Mouse (Mus musculus) myocyte (in vitro differentiated cells): ENCODE measurements around the gene Defb20. TPM values are rescaled to one million over a fixed set of nuclear protein-coding genes. Genes with fewer than 3 reads are reported as not detected.

Source experiments
- H3K27me3 ChIP-seq: one replicate; pipeline ENCODE4 v1.6.1; 2011; ENCODE audit not compliant: control insufficient read depth, insufficient read depth, insufficient read length
- H3K36me3 ChIP-seq: one replicate; pipeline ENCODE4 v1.6.1; 2011; ENCODE audit not compliant: control insufficient read depth, insufficient read depth
- H3K4me2 ChIP-seq: one replicate; pipeline ENCODE4 v1.6.1; 2011; ENCODE audit warnings: low read depth, control low read depth
- H3K4me3 ChIP-seq: one replicate; pipeline ENCODE4 v1.5.1; 2011; ENCODE audit warnings: mild to moderate bottlenecking, control low read depth, moderate library complexity
- H3K79me2 ChIP-seq: one replicate; pipeline ENCODE4 v1.6.1; 2011; ENCODE audit not compliant: control insufficient read depth, insufficient read depth
- H3ac ChIP-seq: one replicate; pipeline ENCODE4 v1.6.1; 2011; ENCODE audit not compliant: control insufficient read depth, insufficient read length
- CEBPB ChIP-seq: IDR thresholded peaks from 2 replicates; pipeline ENCODE4 v1.6.1; 2011; ENCODE audit warnings: mild to moderate bottlenecking, moderate library complexity; ENCODE audit not compliant: poor library complexity, insufficient read depth, severe bottlenecking
- E2F4 ChIP-seq: IDR thresholded peaks from one replicate; pipeline ENCODE4 v1.6.1; 2011; ENCODE audit warnings: mild to moderate bottlenecking, control low read depth, moderate library complexity; ENCODE audit not compliant: insufficient read depth
- MAX ChIP-seq: IDR thresholded peaks from one replicate; pipeline ENCODE4 v1.6.1; 2011; ENCODE audit warnings: low read depth, mild to moderate bottlenecking, control low read depth
- MYOD1 ChIP-seq, 3 experiments: IDR thresholded peaks; one replicate each; pipeline ENCODE4 v1.6.1; 2011; ENCODE audit warnings: control low read depth in 2 of 3, low read depth in 2 of 3, mild to moderate bottlenecking in 2 of 3, moderate library complexity in 1 of 3; ENCODE audit not compliant: insufficient read length in 2 of 3, control insufficient read depth in 1 of 3
- MYOG ChIP-seq, 3 experiments: IDR thresholded peaks; one replicate each; pipeline ENCODE4 v1.6.1; 2011; ENCODE audit warnings: control low read depth in 2 of 3, low read depth in 2 of 3, mild to moderate bottlenecking in 2 of 3; ENCODE audit not compliant: insufficient read length in 2 of 3, control insufficient read depth in 1 of 3, insufficient read depth in 1 of 3
- POLR2A ChIP-seq: IDR thresholded peaks from one replicate; pipeline ENCODE4 v1.6.1; 2011; ENCODE audit warnings: low read depth, mild to moderate bottlenecking, control low read depth, moderate library complexity; ENCODE audit not compliant: insufficient read length
- POLR2AphosphoS2 ChIP-seq: IDR thresholded peaks from one replicate; pipeline ENCODE4 v1.6.1; 2011; ENCODE audit warnings: low read depth, control low read depth; ENCODE audit not compliant: insufficient read length
- REST ChIP-seq: IDR thresholded peaks from one replicate; pipeline ENCODE4 v1.6.1; 2011; ENCODE audit warnings: mild to moderate bottlenecking, control low read depth, moderate library complexity; ENCODE audit not compliant: insufficient read depth, insufficient read length
- SRF ChIP-seq: IDR thresholded peaks from one replicate; pipeline ENCODE4 v1.6.1; 2011; ENCODE audit warnings: low read depth; ENCODE audit not compliant: control insufficient read depth, insufficient read length
- TCF12 ChIP-seq: IDR thresholded peaks from one replicate; pipeline ENCODE4 v1.6.1; 2011; ENCODE audit warnings: mild to moderate bottlenecking, control low read depth; ENCODE audit not compliant: poor library complexity, insufficient read depth, severe bottlenecking
- TCF3 ChIP-seq: IDR thresholded peaks from one replicate; pipeline ENCODE4 v1.6.1; 2011; ENCODE audit warnings: low read depth, control low read depth; ENCODE audit not compliant: insufficient read length
- USF1 ChIP-seq: IDR thresholded peaks from one replicate; pipeline ENCODE4 v1.6.1; 2011; ENCODE audit warnings: low read depth, mild to moderate bottlenecking, control low read depth, moderate library complexity
- polyA plus RNA-seq: library from polyadenylated mRNA; unstranded; fragments of >200 nt; fragmentation: generic; extraction: Trizol; gene quantifications from one replicate; pipeline ENCODE4 v1.2.1, GENCODE M21; 2012; ENCODE audit warnings: missing spikeins

The Defb20 gene
- polyA plus RNA-seq, 1 experiment, result not detected

GRCm38 (mm10) chr2:152490038-152490437 is 13.2 kb downstream of the Defb20 start, which contains the start of gene Defb22:
Gene Defb22, minus strand, starts transcription at chr2:152490138.
- TF ChIP-seq CEBPB (no peak), SRF (no peak), POLR2A (no peak), MYOD1 (IDR thresholded peaks at IDR 0.05; ENCODE audit: control insufficient read depth in 1 of 3, insufficient read length in 2 of 3, low read depth in 2 of 3) (no peak), MAX (no peak), REST (no peak), MYOG (IDR thresholded peaks at IDR 0.05; ENCODE audit: control insufficient read depth in 1 of 3, insufficient read depth in 1 of 3, insufficient read length in 2 of 3, low read depth in 2 of 3) (no peak), TCF12 (no peak), TCF3 (no peak), POLR2AphosphoS2 (no peak), E2F4 (no peak), USF1 (no peak)
- no peak within 1 kb of the TSS for H3K4me3 ChIP-seq
- no peak within 1 kb of the TSS for H3K4me2 ChIP-seq
- no peaks in the 10 kb centered on the region for H3K36me3 ChIP-seq
- no peaks in the 10 kb centered on the region for H3K79me2 ChIP-seq
- H3K27me3 ChIP-seq, result no peaks in the 10 kb centered on the region
- no peak within 1 kb of the TSS for H3ac ChIP-seq

GRCm38 (mm10) chr2:152493151-152493550 is 16.3 kb downstream of the Defb20 start:
- H3ac ChIP-seq, result no peak overlapping the region
- TF ChIP-seq MAX (no peak), CEBPB (no peak), POLR2A (no peak), TCF3 (no peak), TCF12 (no peak), USF1 (no peak)
- no peak overlapping the region for H3K4me2 ChIP-seq
- H3K27me3 ChIP-seq, result no peaks in the 10 kb centered on the region
- H3K79me2 ChIP-seq, result no peaks in the 10 kb centered on the region
- H3K4me3 ChIP-seq, result no peak overlapping the region
- H3K36me3 ChIP-seq, result no peaks in the 10 kb centered on the region

- H3K36me3 ChIP-seq, result no peaks in the 10 kb centered on the region
- TF ChIP-seq TCF3, result no peak
- H3K79me2 ChIP-seq, result no peaks in the 10 kb centered on the region
- H3ac ChIP-seq, result no peak overlapping the region
- H3K4me2 ChIP-seq, result no peak overlapping the region
- no peaks in the 10 kb centered on the region for H3K27me3 ChIP-seq
- H3K4me3 ChIP-seq, result no peak overlapping the region
Measured at GRCm38 (mm10) chr2:152498020-152498419, 21.2 kb downstream of the Defb20 start.

GRCm38 (mm10) chr2:152500204-152500862 is 23.5 kb downstream of the Defb20 start:
- Histone ChIP-seq H3K4me3 (no peak overlapping the region), H3K79me2 (no peaks in the 10 kb centered on the region), H3K27me3 (no peaks in the 10 kb centered on the region), H3K36me3 (no peaks in the 10 kb centered on the region), H3K4me2 (no peak overlapping the region), H3ac (no peak overlapping the region)
- TF ChIP-seq MYOD1 (IDR thresholded peaks at IDR 0.05; ENCODE audit: control insufficient read depth in 1 of 3, insufficient read length in 2 of 3, low read depth in 2 of 3), result no peak
- TF ChIP-seq POLR2AphosphoS2, result no peak
- no peak for TF ChIP-seq SRF
- no peak for TF ChIP-seq REST
- no peak for TF ChIP-seq TCF12
- TF ChIP-seq USF1, result no peak
- TF ChIP-seq E2F4, result no peak
- no peak for TF ChIP-seq TCF3
- TF ChIP-seq POLR2A, result no peak
- TF ChIP-seq MYOG (IDR thresholded peaks at IDR 0.05; ENCODE audit: control insufficient read depth in 1 of 3, insufficient read depth in 1 of 3, insufficient read length in 2 of 3, low read depth in 2 of 3), result no peak
- no peak for TF ChIP-seq MAX

GRCm38 (mm10) chr2:152500863-152501229 is 24.0 kb downstream of the Defb20 start:
- H3K36me3 ChIP-seq, result no peaks in the 10 kb centered on the region
- no peaks in the 10 kb centered on the region for H3K27me3 ChIP-seq
- H3K4me3 ChIP-seq, result no peak overlapping the region
- H3K79me2 ChIP-seq, result no peaks in the 10 kb centered on the region
- H3ac ChIP-seq, result no peak overlapping the region
- TF ChIP-seq MAX (no peak), MYOG (IDR thresholded peaks at IDR 0.05; ENCODE audit: control insufficient read depth in 1 of 3, insufficient read depth in 1 of 3, insufficient read length in 2 of 3, low read depth in 2 of 3) (no peak), POLR2A (no peak), TCF3 (no peak), REST (no peak), POLR2AphosphoS2 (no peak), SRF (no peak), TCF12 (no peak)
- no peak overlapping the region for H3K4me2 ChIP-seq
